Mouse (Mus musculus) heart, postnatal 0 days (tissue): ENCODE results near the gene Asb3. TPM values are rescaled to one million over a fixed set of nuclear protein-coding genes. Genes with fewer than 3 reads are reported as not detected.

Source experiments
- polyA plus RNA-seq: library from polyadenylated mRNA; unstranded; fragments of >200 nt; fragmentation: Nextera tagmentation; extraction: Ambion mirVana; gene quantifications from 2 replicates; pipeline ENCODE4 v1.2.1, GENCODE M21; 2015
- total RNA-seq: library from RNA; depleted of rRNA; stranded (reverse); fragments of >200 nt; gene quantifications from 2 replicates; pipeline ENCODE4 v1.2.3, GENCODE M21; 2014; ENCODE audit warnings: low replicate concordance; rRNA removed

Gene Asb3
- total and polyA plus RNA-seq, 2 experiments from 2014 or later = 10.9 to 11.9 TPM

Other genes with a start within 250 kb of the Asb3 start
- 27.6 and 31.4 TPM in 2 replicates for gene Acyp2, start 235.8 kb upstream of the Asb3 start, total RNA-seq
- gene Acyp2, start 235.8 kb upstream of the Asb3 start, polyA plus RNA-seq = 85.8 and 91.0 TPM in 2 replicates
- 43.2 and 59.8 TPM in 2 replicates for gene Psme4, start 113.7 kb upstream of the Asb3 start, total RNA-seq
- 10.6 and 12.0 TPM in 2 replicates for gene Psme4, start 113.7 kb upstream of the Asb3 start, polyA plus RNA-seq
- 0.08 TPM in 1 of 2 replicates, not detected in the other for gene Gpr75, start 58 bp upstream of the Asb3 start, total RNA-seq
- gene Gpr75, start 58 bp upstream of the Asb3 start, polyA plus RNA-seq = not detected in 2 replicates
- gene Erlec1, start 68.9 kb downstream of the Asb3 start, total RNA-seq = 6.3 and 14.3 TPM in 2 replicates
- gene Erlec1, start 68.9 kb downstream of the Asb3 start, polyA plus RNA-seq = 10.6 and 11.6 TPM in 2 replicates
- gene Chac2, start 100.9 kb downstream of the Asb3 start, total RNA-seq = 5.9 and 8.4 TPM in 2 replicates
- 15.1 and 17.7 TPM in 2 replicates for gene Chac2, start 100.9 kb downstream of the Asb3 start, polyA plus RNA-seq